Mouse (Mus musculus) heart, adult 2 months (tissue): ENCODE measurements around the gene Crip2. TPM values are rescaled to one million over a fixed set of nuclear protein-coding genes. Genes with fewer than 3 reads are reported as not detected.
A peak's percentile ranks its signal among the peaks of the same experiment; 100 is the strongest.

ENCODE experiments used
- DNase-seq, 2 experiments: peaks; one replicate each; pipeline ENCODE4 v3.0.0; 2021
- H3K27ac ChIP-seq: fragments of 200-600 bp; 2 replicates; pipeline ENCODE4 v1.8.1; 2022
- H3K27me3 ChIP-seq: fragments of 200-500 bp; 2 replicates; pipeline ENCODE4 v1.6.1; 2012; ENCODE audit warnings: mild to moderate bottlenecking, low read length, inconsistent platforms, mixed read lengths; ENCODE audit not compliant: control insufficient read depth, insufficient read depth
- H3K36me3 ChIP-seq: fragments of 200-500 bp; 2 replicates; pipeline ENCODE4 v1.6.1; 2012; ENCODE audit warnings: low read length, inconsistent platforms; ENCODE audit not compliant: control insufficient read depth, insufficient read depth
- H3K4me1 ChIP-seq: fragments of 200-500 bp; 2 replicates; pipeline ENCODE4 v1.6.1; 2011; ENCODE audit warnings: low read length; ENCODE audit not compliant: control insufficient read depth, insufficient read depth
- H3K4me3 ChIP-seq: fragments of 200-600 bp; 2 replicates; pipeline ENCODE4 v1.8.1; 2022
- H3K79me2 ChIP-seq: fragments of 200-500 bp; replicated peaks from 2 replicates; pipeline ENCODE4 v1.6.1; 2012; ENCODE audit warnings: mild to moderate bottlenecking, inconsistent platforms, low read length, moderate library complexity, mixed read lengths; ENCODE audit not compliant: control insufficient read depth, insufficient read depth
- H3K9ac ChIP-seq: fragments of 200-500 bp; 2 replicates; pipeline ENCODE4 v1.6.1; 2012; ENCODE audit warnings: low read depth, mild to moderate bottlenecking, control low read depth, inconsistent platforms, low read length, mixed read lengths
- CTCF ChIP-seq: fragments of 200-600 bp; IDR thresholded peaks from 2 replicates; pipeline ENCODE4 v1.8.1; 2022; ENCODE audit warnings: antibody characterized with exemption, mild to moderate bottlenecking, moderate library complexity
- EP300 ChIP-seq: fragments of 200-500 bp; IDR thresholded peaks from 2 replicates; pipeline ENCODE4 v1.6.1; 2011; ENCODE audit warnings: low read depth, low read length, control low read depth; ENCODE audit not compliant: insufficient read depth
- POLR2A ChIP-seq: fragments of 200-500 bp; IDR thresholded peaks from 2 replicates; pipeline ENCODE4 v1.6.1; 2011; ENCODE audit warnings: mild to moderate bottlenecking, low read depth, low read length, control low read depth; ENCODE audit not compliant: insufficient read depth
- WGBS: fragments of 180-500 bp; shearing (Covaris S2); methylation state at CpG from one replicate; pipeline ENCODE4 v1.1.7; 2018; 5-methylcytosine and 5-hydroxymethylcytosine counted together
- intact Hi-C: fragments of 180-260 bp; cut with DNase I; formaldehyde crosslinking; loops from one replicate; pipeline ENCODE4 v1.15.1; 2025
- polyA plus RNA-seq: library from polyadenylated mRNA; depleted of rRNA; stranded (reverse); fragments of >200 nt; gene quantifications from 2 replicates; pipeline ENCODE4 v1.2.3, GENCODE M21; 2012
- total RNA-seq, 2 experiments: library from RNA; stranded (reverse); gene quantifications; 2 replicates each; pipeline ENCODE4 v1.2.3; 2021

Gene Crip2
- total and polyA plus RNA-seq, 3 experiments: 1,390 to 3,159 (median 1,660) TPM

- no peaks in the 10 kb centered on the region for H3K79me2 ChIP-seq
- H3K9ac ChIP-seq: peak within 1 kb of the TSS; percentile 51
- WGBS: 4% methylated on average over 45 of the region's 45 CpGs
- peaks cover 56% of the 10 kb centered on the region for H3K4me1 ChIP-seq
- peaks cover 21% of the 10 kb centered on the region for H3K36me3 ChIP-seq
- peak; percentile 95 for TF ChIP-seq EP300
- peak; percentile 95 for TF ChIP-seq CTCF
- TF ChIP-seq POLR2A: peak; percentile 63
- H3K27ac ChIP-seq: peak within 1 kb of the TSS; percentile 100
- intact Hi-C loops: no loop called here
- DNase-seq: peak; percentile 90 to 92
- H3K27me3 ChIP-seq: no peaks in the 10 kb centered on the region
- H3K4me3 ChIP-seq: peak within 1 kb of the TSS; percentile 41
Measured at GRCm38 (mm10) chr12:113146112-113147057, 6.3 kb downstream of the Crip2 start, which contains the start of gene Crip1. Gene Crip1, plus strand, starts transcription at chr12:113146316.

DNA sequence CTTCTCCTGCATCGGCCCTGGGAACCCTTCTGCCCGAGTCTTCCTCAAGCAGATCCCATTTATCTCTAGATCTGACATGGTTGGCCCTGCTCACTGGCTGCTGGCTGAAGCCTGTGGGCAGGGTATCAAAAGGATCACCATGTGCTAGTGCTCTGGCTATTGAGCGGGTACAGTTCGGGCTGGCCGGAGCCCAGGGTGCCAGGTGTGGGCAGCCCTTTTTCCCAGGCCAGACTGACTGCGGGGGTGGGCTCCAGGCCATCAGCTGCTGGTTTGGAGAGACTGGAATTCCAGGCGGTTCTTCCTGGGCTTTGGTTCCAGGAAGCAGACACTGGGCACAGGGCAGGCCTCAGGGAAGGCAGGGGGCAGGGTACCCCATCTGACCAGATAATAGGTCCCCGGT is 7.4 kb downstream of the Crip2 start:
- Histone ChIP-seq H3K4me1 (peaks cover 58% of the 10 kb centered on the region), H3K4me3 (no peak overlapping the region), H3K27me3 (no peaks in the 10 kb centered on the region), H3K79me2 (no peaks in the 10 kb centered on the region; the same call in 1 of the 2 replicates), H3K36me3 (peaks cover 21% of the 10 kb centered on the region), H3K27ac (peak overlapping the region; percentile 87), H3K9ac (no peak overlapping the region)
- intact Hi-C loops: no loop called here
- DNase-seq: peak; percentile 61 to 63
- TF ChIP-seq CTCF (no peak), EP300 (0 out of 2 replicates have a peak, but pooled peaks have one; percentile 44), POLR2A (no peak)
- WGBS: 34% methylated on average over 8 of the region's 8 CpGs

DNA sequence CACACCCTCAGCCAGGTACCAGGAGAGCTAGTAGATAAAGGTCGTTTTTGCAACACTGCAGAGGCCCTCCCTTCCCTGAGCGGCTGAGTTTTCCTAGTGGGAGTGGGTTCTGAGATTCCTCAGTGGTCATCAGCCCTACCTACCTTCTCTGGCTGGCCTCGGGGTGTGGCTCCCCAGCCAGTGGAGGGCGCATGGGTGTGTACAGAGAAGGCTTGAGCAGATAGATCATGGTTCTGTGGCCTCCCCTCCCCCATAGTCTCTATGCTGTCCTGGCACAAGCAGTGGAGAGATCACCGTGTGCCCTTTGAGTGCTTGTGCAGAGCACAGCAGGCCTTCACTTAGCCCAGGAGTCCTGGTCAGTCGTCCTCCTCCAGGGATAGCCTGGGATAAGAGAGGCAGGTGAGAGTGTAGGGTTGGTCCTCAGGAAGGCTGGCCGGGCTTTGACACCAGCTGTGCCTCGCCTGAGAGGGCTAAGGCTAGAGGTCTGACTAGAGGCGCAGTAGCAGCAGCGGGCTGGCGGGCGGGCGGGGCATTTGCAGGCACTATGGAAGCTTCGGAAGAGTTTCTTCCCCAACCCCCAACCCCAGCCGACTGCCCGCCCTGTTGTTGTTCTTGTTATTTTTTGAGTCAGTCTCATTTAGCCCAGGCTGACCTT is 8.5 kb downstream of the Crip2 start:
- peaks cover 21% of the 10 kb centered on the region for H3K36me3 ChIP-seq
- 0 out of 2 replicates have a peak, but pooled peaks have one; percentile 57 for TF ChIP-seq EP300
- no peak for TF ChIP-seq POLR2A
- TF ChIP-seq CTCF: peak; percentile 58
- H3K4me1 ChIP-seq: peaks cover 58% of the 10 kb centered on the region
- intact Hi-C loops: no loop called here
- peak; percentile 74 for DNase-seq
- no peaks in the 10 kb centered on the region for H3K27me3 ChIP-seq
- peak overlapping the region; percentile 73 for H3K27ac ChIP-seq
- 62% methylated on average over 16 of the region's 16 CpGs for WGBS
- no peaks in the 10 kb centered on the region; the same call in 1 of the 2 replicates for H3K79me2 ChIP-seq
- H3K4me3 ChIP-seq: no peak overlapping the region
- peak overlapping the region; percentile 20; the same call in 1 of the 2 replicates for H3K9ac ChIP-seq

DNA sequence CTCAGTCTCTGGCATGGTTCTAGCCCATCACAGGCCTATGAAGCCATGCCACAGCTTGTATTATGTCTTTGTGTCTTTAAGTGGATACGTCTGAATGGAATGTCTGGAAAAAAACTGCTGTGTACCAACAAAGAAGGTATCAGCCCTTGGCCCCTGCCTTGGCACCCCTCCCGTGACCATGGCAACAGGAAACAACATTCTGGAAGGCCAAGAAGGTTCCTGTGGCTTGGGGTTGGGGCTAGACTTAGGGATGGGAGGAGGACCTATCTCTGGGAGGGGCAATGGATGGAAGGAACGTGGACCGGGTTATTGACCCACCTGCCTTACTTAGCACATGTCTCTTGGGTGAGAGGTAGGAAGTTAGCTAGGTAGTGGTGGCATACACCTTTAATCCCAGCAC is 9.3 kb downstream of the Crip2 start:
- Histone ChIP-seq H3K27ac (peak overlapping the region; percentile 73), H3K79me2 (no peaks in the 10 kb centered on the region; the same call in 1 of the 2 replicates), H3K36me3 (peaks cover 14% of the 10 kb centered on the region), H3K4me3 (no peak overlapping the region), H3K9ac (no peak overlapping the region), H3K27me3 (no peaks in the 10 kb centered on the region), H3K4me1 (peaks cover 53% of the 10 kb centered on the region)
- DNase-seq: peak; percentile 47 to 53
- TF ChIP-seq EP300: 0 out of 2 replicates have a peak, but pooled peaks have one; percentile 18
- TF ChIP-seq CTCF: no peak
- WGBS: 63% methylated on average over 4 of the region's 4 CpGs
- intact Hi-C loops: no loop called here

DNA sequence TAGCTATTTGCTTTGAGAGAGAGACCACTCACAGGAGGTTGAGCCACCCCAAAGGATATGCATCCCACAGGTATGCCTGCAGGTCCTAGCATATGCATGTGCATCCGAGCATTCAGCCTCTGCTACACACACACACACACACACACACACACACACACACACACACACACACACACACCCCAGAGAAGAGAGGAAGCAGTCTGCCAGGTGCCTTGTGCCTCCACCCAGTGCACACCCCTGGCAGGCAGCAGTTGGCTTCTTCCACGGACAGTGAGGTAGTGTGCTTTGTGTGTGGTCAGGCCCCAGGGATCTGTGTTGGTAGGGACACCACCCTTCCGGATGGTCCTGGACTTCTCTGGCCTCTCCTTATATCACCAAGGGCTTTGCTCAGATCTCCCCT is 9.9 kb downstream of the Crip2 start:
- peaks cover 49% of the 10 kb centered on the region for H3K4me1 ChIP-seq
- TF ChIP-seq POLR2A (no peak), EP300 (no peak), CTCF (no peak)
- peaks cover 8% of the 10 kb centered on the region for H3K36me3 ChIP-seq
- H3K9ac ChIP-seq: no peak overlapping the region
- H3K4me3 ChIP-seq: no peak overlapping the region
- intact Hi-C loops: loop anchor here (5.0 kb wide), 1 partner anchor 323 kb away; the partner anchor contains the start of gene Cdca4
- H3K79me2 ChIP-seq: no peaks in the 10 kb centered on the region; the same call in 1 of the 2 replicates
- H3K27me3 ChIP-seq: no peaks in the 10 kb centered on the region
- DNase-seq: peak in 1 of 2 experiments; percentile 49
- WGBS: 57% methylated on average over 3 of the region's 3 CpGs
- H3K27ac ChIP-seq: no peak overlapping the region
